Mouse (Mus musculus): ENCODE data around the gene Spsb4.

Spsb4 gene

GRCm38 (mm10) chr9:97018677-97019147 is at the start of gene Spsb4:
Gene Spsb4 (minus strand): TSS chr9:97018843.
- DNase-seq (ENCODE audit: low spot score): peak; percentile 86

- DNase-seq (ENCODE audit: low spot score): no peak
Observed at GRCm38 (mm10) chr9:97067761-97068160, 49.1 kb upstream of the Spsb4 start.

GRCm38 (mm10) chr9:97065885-97066284 is 47.2 kb upstream of the Spsb4 start:
- no peak for DNase-seq (ENCODE audit: low spot score)

- no peak for DNase-seq (ENCODE audit: low spot score)
Observed at GRCm38 (mm10) chr9:97065216-97065615, 46.6 kb upstream of the Spsb4 start.

- DNase-seq (ENCODE audit: low spot score): no peak
Observed at GRCm38 (mm10) chr9:97064161-97064560, 45.5 kb upstream of the Spsb4 start.

GRCm38 (mm10) chr9:97061696-97062095 is 43.1 kb upstream of the Spsb4 start:
- no peak for DNase-seq (ENCODE audit: low spot score)

GRCm38 (mm10) chr9:97056541-97057338 is 38.1 kb upstream of the Spsb4 start:
- no peak for DNase-seq (ENCODE audit: low spot score)

GRCm38 (mm10) chr9:97055906-97056305 is 37.3 kb upstream of the Spsb4 start:
- no peak for DNase-seq (ENCODE audit: low spot score)

GRCm38 (mm10) chr9:97051176-97051575 is 32.5 kb upstream of the Spsb4 start:
- no peak for DNase-seq (ENCODE audit: low spot score)

GRCm38 (mm10) chr9:97046240-97046639 is 27.6 kb upstream of the Spsb4 start:
- no peak for DNase-seq (ENCODE audit: low spot score)

GRCm38 (mm10) chr9:97041633-97042032 is 23.0 kb upstream of the Spsb4 start:
- DNase-seq (ENCODE audit: low spot score): no peak

GRCm38 (mm10) chr9:97038010-97038409 is 19.4 kb upstream of the Spsb4 start:
- no peak for DNase-seq (ENCODE audit: low spot score)

- DNase-seq (ENCODE audit: low spot score): no peak
Observed at GRCm38 (mm10) chr9:97036656-97037055, 18.0 kb upstream of the Spsb4 start.

GRCm38 (mm10) chr9:97027361-97027760 is 8.7 kb upstream of the Spsb4 start:
- DNase-seq (ENCODE audit: low spot score): no peak

GRCm38 (mm10) chr9:97026006-97026405 is 7.4 kb upstream of the Spsb4 start:
- DNase-seq (ENCODE audit: low spot score): no peak

GRCm38 (mm10) chr9:97024451-97024850 is 5.8 kb upstream of the Spsb4 start:
- no peak for DNase-seq (ENCODE audit: low spot score)

GRCm38 (mm10) chr9:97022948-97023347 is 4.3 kb upstream of the Spsb4 start:
- DNase-seq (ENCODE audit: low spot score): no peak

GRCm38 (mm10) chr9:97022371-97022770 is 3.7 kb upstream of the Spsb4 start:
- DNase-seq (ENCODE audit: low spot score): no peak

GRCm38 (mm10) chr9:97020152-97020551 is 1.5 kb upstream of the Spsb4 start:
- DNase-seq (ENCODE audit: low spot score): no peak

GRCm38 (mm10) chr9:97019686-97020085 is 1.0 kb upstream of the Spsb4 start:
- DNase-seq (ENCODE audit: low spot score): no peak

GRCm38 (mm10) chr9:97019231-97019630 is 588 bp upstream of the Spsb4 start:
- no peak for DNase-seq (ENCODE audit: low spot score)

- peak; percentile 65 for DNase-seq (ENCODE audit: low spot score)
Observed at GRCm38 (mm10) chr9:97017811-97018641, 617 bp downstream of the Spsb4 start.
